Mouse (Mus musculus) brain, embryonic 14.5 days (tissue): ENCODE measurements around the gene Prkacb.

ENCODE experiments used
- CTCF ChIP-seq: fragments of 200-500 bp; IDR thresholded peaks from 2 replicates; pipeline ENCODE4 v1.5.1; 2012; ENCODE audit warnings: inconsistent platforms, mild to moderate bottlenecking, moderate library complexity, borderline replicate concordance; ENCODE audit not compliant: insufficient read depth, insufficient read length; ENCODE audit errors: extremely low read depth
- POLR2A ChIP-seq: fragments of 200-500 bp; IDR thresholded peaks from 2 replicates; pipeline ENCODE4 v1.6.1; 2012; ENCODE audit warnings: mild to moderate bottlenecking, inconsistent platforms, borderline replicate concordance; ENCODE audit not compliant: poor library complexity, insufficient read depth, insufficient read length, severe bottlenecking; ENCODE audit errors: extremely low read depth

DNA sequence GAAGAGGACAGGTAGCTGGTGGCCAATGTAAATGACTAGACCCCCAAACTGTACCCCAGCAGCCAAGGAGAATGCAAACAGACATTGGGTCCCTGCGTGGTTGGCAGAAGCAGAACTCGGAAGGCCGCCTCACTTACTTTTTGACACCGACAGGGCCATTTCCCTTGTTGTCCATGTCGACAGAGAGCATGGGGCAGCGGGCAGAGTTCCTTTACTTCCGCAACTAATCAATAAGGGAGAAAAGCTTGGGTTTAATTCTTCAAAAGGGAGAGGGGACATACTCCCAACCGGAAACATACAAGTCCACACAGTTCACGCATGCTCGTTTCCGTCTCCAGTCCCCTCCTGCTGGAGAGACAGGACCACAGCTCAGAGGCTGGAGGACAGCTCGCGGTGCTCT lies 132.2 kb downstream of the Prkacb start:
- TF ChIP-seq POLR2A: no peak
- no peak for TF ChIP-seq CTCF
